Mouse (Mus musculus) mouse embryonic stem cell (cell line): ENCODE measurements at regions not wholly inside any gene's neighbourhood (a gene's known extent, or its start where the extent isn't known, plus 50 kb on each side); places are given as distances from the start of the nearest gene placed in this dataset.
"Not testable (repeated sequence)": the region's sequence is repeated elsewhere in the genome, so short reads cannot be mapped to it uniquely, and the experiment has no call there.

Experiments used
- in situ Hi-C, 2 experiments: fragments of 300-500 bp; cut with MboI; formaldehyde crosslinking; loops; 1 replicate in 1 of 2; 3 replicates in 1 of 2; pipeline ENCODE4 v1.14.3; 2019 to 2020; ENCODE audit warnings: low sequenced_read_pairs in 2 of 2, low pct_unique_long_range_greater_than_20kb in 1 of 2, mixed read lengths in 1 of 2; ENCODE audit not compliant: unreplicated experiment in 1 of 2

DNA sequence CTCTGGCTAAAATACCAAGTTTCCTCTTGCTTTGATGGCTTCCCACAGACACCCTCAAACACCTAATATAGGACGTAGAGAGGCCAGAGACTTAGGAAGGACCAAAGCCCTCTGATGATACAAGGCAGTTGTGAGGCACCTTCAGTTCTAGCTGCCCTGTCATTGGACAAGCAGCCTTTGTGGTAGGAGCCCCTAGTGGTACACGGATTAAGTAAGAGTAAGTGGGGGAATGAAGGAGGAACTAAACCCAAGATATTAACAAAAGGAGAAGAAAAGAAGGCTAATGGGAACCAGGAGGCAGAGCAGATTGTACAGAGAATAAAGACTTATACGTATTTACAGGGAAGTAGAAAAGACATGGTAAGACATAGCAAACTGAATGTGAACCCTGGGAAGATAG lies 352.3 kb upstream of the Tmco5 start:
- in situ Hi-C loops, result not testable (repeated sequence)

DNA sequence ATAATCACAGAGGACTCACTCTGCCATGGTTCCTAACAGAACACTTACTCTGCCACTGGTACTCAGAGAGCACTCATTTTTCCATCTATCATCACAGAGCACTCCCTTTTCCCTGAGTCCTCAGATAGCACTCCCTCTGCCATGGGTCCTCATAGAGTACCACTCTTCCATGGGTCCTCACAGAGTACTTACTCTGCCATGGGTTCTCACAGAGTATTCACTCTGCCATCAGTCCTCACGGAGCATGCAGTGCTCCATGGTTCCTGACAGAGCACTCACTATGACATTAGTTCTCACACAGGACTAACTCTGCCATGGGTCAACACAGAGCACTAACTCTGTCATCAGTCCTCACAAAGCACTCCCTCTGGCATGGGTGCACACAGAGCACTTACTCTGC lies 342.0 kb upstream of the Tmco5 start:
- in situ Hi-C loops, result no loop called here

DNA sequence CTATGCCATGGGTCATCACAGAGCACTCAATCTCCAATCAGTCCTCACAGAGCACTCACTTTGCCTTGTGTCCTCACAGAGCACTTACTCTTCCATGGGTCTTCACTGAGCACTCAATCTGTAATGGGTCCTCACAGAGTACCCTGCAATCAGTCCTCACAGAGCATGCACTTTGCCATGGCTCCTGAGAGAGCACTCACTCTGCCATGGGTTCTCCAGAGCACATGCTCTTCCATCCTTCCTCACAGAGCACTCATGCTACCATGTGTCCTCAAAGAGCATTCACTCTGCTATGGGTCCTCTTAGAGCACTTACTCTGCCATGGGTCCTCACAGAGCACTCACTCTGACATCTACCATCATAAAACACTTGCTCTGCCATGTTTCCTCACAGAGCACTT lies 319.1 kb upstream of the Tmco5 start:
- in situ Hi-C loops, result loop anchor here in 1 of 2 experiments (10.0 to 25.0 kb wide), 2 partner anchors 495 to 747 kb away; partner anchors contain the start of gene Meis2

DNA sequence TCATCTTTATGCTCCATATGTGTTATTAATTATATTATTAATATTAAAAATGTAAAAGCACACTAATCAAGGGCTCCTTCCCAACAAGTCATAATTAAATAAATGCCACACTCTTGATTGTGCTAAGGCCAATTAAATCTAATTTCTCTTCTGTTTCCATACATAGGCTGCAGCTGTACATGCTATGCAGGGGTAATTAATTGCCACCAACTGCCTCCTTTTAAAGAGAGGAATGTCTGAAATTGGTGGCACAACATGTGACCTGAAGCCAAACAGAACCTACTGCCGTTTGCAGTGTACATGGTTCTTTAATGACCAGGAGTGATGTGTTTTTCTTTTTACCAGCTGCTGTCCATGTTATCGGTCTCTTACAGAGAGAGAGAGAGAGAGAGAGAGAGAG lies 294.5 kb upstream of the Tmco5 start:
- in situ Hi-C loops, result no loop called here

DNA sequence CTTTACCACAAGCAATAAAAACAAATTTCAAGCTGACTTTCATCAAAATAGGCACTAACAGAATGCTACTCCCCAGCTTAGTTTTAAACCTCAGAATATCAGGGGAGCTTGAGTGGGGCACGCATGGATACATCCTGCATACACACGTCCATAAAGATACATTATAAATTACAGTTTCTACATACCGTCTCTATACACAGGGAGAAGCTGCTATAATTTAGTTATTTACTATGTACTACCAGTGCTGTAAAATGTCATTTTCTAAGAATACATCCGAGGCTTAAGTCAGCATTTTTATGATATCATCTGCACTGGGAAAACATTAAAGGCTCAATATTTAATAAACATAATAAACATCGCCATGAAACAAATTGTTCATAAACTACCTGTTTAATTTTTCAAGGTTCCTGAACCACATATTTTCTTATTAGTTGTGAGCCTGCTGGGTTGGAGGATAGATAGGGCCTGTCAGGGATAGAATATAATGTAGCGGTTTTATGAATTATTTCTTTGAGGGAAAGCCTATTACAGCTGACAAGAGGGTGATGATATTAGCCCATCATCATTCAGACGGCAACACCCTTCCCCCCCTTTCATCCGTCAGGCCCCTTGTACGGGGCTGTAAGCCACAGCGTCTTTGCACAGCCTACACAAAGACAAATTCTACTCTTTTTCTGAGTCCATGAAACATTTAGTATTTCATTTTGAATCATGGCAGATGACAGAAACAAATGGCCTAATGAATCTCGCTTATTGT lies 292.1 kb upstream of the Tmco5 start:
- in situ Hi-C loops, result no loop called here

DNA sequence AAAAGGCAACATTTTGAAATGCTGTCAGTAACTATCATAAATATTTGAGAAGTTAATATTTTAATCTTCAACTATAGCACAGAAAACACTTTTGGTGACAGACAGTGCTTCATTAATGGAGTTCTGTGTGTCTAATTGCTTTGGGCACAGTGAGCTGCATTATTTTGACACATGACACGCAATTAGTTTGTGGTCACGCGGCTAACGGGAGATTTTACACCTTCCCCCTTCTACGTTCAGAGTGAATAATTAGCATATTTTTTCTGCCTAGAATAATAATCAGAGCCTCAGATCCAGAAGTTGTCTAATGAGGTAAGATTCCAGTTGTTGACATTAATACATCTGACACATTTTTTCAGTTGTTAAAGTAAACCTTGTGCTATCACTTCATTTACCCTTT lies 272.6 kb upstream of the Tmco5 start:
- in situ Hi-C loops, result no loop called here

DNA sequence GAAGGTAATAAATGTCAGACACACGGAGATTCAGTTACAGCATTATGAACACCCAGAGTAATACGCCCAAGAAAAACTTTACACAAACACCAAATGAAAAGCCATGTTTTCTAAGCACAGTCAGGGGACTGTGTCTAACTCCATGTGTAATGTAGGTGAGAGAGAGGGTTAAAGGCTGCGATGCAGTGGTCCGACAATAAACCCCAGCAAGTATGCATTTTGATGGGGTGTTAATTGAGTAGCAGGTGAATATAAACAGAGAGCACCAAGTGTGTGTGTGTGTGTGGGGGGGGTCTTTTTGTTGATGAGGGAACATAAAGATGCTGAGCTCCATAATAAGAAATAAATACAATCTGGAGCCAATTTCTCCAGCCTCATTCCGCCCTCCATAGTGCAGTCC lies 238.6 kb upstream of the Tmco5 start:
- in situ Hi-C loops, result no loop called here

DNA sequence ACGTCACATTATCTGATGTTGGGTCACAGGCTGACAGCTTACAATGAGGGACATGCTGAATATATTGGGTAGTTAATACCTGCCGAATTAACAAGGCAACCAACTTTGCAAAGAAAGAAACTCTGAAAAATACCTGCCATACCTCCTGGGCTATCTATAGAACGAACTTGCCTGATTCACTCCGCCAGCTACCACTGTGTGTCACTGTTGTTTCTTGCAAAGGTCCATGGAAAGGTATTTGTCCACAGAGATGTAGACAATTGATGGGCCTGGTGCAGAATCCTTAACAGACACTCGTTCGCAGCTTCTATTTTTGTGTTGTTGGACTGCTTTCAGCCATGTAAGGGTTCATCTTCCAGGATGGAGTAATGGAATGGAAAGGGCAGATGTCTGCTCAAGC lies 226.4 kb upstream of the Tmco5 start:
- in situ Hi-C loops, result no loop called here

DNA sequence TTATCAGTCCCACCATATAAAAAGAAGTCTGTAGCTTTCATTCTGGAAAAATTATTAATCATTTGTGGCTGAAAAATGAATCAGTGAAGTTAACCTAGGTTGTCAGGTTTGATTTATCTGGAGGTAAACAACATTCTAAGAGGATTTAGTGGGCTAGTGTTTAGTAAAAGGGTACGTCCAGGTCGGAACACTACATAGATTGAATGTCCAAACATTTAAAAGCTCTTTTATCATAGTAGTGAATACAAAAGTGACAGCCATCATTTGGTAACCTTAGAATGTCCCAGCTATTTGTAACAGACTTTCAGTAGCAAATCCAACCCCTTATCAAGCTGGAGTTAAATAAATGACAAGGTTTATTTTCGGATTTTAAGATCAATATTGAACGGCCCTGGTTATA lies 192.7 kb upstream of the Tmco5 start:
- in situ Hi-C loops, result no loop called here

DNA sequence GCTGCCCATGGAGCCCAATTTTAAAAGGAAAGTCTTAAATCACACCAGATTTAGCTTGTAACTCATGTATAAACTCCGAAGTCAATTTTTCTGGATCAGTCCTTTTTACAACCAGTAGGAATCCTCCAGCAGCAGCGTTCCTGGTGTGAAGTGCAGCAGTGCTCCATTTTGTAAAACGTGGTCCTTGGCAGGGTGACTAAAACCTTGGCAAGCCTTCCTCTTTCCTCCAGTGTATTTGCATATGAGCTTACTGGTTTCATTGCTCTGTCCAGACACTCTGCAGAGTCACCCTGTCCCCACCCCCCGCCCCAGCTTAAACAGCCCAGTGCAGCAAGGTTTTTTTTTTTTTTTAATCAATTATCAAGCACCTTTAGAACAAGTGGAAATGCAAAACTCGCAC lies 180.9 kb upstream of the Tmco5 start:
- in situ Hi-C loops, result no loop called here

DNA sequence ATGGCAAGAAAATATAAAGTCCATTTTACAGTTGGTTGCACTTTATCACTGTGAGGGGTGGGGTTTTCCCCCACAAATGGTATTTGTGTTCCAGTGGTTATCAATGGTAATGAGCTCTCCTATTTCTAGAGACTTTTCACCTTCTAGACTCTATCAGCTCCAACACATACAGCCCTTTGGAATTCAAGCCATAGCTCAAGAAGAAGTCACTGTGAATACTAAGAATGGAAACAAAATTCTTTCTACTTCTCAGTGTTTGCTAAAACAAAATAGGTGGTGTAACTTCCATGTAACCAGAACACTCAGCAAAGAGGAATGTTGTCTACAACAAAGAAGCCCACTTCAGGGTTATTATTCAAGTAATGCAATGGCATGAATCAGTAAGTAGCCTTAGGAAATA lies 173.8 kb upstream of the Tmco5 start:
- in situ Hi-C loops, result no loop called here

DNA sequence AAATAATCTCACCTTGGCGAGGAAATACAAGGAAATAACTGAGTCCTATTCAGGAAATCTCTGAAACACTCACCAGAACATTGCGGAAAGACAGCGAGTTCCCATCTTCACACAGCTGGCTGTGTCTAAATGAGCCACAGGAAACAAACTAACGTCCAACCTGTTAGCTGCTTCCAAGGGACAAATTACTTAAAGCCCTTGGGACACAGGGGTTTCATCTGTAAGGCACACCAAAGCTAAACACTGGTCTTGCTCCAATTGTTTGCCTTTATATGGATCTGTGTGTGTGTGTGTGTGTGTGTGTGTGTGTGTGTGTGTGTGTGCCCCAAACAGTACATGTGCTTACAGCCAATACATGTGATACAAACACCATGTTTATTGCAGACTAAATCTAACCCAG lies 168.9 kb upstream of the Tmco5 start:
- in situ Hi-C loops, result no loop called here

DNA sequence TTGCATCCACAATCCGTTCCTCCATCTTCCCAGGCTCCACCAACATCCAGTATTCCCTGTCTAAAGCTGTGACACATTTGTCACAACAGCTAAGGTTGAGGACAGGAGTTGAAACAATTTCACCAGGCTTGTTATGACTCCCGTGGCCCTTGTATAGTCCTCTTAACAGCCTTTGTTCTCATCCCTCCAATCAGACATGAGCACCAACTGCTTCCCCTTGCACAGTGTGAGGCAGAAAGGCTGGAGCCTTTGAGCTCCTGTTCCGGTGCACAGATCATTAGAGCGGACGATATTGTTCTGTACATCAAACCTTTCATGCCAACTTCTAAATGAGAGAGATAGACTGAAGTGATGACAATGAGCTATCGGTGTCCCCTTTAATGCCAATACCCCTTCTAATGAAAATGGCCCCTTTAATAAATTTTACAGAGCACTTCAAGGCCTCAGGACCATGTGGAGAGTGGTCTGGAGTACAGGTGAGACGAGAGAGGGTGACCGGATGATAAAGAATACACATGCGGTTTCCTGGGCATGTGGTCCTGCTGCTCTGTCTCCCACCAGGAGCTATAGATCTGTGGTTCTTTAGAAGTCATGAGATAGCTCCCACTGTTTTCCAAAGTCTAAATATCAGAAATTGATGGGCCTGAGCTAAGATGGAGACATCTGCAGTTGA lies 161.8 kb upstream of the Tmco5 start:
- in situ Hi-C loops, result no loop called here

DNA sequence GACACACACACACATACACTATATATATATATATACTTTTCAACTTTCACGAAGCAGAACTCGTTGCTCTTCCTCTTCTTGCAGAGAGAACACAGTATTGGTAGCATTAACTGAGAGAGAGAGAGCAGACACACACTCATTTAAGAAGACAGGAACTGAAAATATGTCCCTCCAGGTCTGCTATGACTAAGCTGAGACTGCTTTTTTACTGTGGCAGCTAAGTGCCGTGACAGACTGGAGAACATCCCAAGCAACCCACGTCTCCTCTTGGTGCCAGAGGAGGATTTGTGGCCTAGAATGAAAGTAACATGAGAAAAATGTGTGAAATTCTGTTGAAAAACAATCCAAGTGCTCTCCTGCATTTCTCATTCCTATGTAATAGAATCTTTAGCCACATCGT lies 159.9 kb upstream of the Tmco5 start:
- in situ Hi-C loops, result no loop called here

DNA sequence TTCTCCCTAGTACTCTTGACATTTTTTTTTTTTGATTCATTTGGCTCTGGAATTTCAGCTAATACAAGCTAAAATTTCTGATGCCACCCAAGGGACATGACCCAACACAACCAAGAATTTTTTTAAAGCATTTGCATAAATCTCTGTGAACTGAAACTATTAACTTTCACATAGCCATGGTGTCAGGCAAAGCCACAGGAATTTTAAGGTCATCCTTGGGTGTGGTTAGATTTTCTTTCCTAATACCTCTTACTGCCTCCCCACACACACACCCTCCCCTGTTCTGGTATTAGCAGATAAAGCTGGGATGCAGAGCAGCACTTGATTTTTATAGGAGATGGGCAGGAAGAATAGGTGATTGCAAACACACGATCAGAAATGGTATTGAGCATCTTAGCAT lies 150.9 kb upstream of the Tmco5 start:
- in situ Hi-C loops, result no loop called here

DNA sequence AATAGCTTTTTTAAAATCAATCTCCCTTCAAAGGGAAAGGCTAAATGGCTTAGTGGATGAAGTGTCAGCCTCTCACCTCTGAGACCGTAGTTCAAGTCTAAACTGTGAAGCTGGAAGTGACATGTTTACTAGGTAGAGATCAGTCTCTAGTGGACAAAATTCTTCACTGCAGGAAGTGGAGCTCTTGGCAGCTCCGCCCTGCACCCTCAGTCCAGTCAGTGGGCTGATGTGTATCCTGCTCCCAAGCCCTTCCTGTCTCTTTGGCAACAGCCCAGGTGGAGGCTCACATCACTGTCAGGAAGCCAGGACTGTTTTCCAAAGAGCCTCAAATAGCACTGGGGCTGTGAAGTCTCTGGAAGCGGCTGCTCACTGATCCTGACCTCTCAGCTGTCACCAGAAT lies 142.8 kb upstream of the Tmco5 start:
- in situ Hi-C loops, result no loop called here

DNA sequence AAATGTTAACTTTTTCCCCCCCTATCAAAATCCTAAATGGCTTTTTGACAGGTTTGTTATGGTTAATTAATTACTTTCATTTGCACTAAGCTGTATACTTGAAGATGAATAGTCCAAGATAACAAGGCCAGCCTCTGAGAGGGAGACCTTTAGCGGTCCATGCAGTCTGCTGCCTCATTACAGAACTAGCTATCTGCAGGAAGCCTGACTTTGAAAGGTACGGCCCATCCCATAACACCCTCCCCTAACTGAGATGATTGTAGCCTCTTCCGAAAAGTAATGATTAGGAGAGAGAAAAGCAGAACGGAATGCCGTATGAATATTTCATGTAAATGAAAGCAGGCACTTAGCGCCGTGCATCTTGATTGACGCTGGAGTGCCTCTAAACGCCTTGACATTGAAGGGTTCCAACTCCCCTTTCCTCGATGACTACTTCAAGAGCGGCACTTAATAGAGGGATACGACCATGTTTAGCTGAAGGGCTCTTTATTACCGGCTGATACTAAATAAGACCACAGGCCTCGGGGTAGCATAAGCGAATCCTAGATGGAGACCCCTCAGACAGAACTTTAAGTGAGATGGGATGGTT lies 109.9 kb upstream of the Tmco5 start:
- in situ Hi-C loops, result no loop called here

DNA sequence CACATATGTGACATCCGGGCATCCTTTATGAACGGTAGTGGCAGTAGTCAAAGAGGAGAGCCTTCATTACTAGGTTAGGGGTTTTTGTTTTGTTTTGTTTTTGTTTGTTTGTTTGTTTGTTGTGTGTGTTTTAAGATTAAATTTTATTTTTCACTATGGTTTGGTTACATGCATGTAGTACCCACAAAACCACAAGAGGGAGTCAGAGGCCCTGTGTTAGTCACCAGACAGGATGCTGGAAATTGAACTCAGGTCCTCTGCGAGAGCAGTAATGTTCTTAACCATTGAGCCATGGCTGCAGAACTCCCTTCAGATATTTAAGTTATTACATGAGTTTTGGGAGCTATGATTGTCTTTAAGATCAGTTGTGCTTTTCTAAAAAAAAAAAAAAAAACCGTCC lies 109.3 kb upstream of the Tmco5 start:
- in situ Hi-C loops, result no loop called here

DNA sequence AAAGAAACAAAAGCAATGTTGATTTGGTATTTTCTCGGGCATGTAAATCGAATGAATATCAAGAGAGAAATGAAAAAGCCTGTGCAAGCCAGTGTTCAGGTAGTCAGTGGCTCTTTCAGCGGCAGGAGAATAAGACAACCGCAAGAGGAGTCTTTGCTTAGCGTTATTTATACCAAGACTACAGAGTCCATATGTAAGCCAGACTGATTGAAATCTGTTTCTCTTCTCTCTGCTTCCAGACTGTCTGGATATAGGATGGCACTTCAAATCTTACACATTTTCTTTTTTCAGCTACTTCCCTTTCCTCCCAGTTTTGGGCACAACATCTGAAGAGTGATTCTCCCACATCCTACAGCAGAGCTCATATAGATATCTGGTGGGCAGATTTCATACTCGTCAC lies 105.9 kb upstream of the Tmco5 start:
- in situ Hi-C loops, result no loop called here

DNA sequence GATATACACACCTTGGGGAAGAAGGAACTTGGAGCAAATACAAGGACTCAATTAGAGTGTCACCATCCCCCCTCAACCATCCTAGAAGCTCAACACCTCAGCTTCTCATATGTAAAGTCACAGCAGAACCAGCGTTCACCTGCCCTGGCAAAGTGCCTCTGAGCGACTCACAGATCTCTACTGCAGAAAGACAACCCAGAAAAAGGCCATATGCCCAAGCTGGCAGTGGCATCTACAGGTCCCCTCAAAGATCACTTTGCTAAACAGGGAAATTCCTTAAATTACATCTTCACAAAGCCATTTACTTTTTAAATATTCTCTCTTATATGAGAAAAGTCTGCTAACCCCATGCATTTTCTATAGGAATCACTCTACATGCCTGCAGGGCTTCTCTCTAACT lies 78.3 kb upstream of the Tmco5 start:
- in situ Hi-C loops, result loop anchor here (25.0 kb wide), 1 partner anchor 588 kb away; no protein-coding TSS in a partner anchor
